Mouse (Mus musculus) left cerebral cortex, postnatal 36 days (tissue): ENCODE measurements around the gene Ablim1. TPM values are rescaled to one million over a fixed set of nuclear protein-coding genes. Genes with fewer than 3 reads are reported as not detected.

Experiments
- DNase-seq, 2 experiments: peaks; one replicate each; pipeline ENCODE4 v3.0.0; 2021 to 2022; ENCODE audit warnings: low spot score in 2 of 2, mixed read lengths in 1 of 2
- intact Hi-C: fragments of 180-260 bp; cut with DNase I; formaldehyde crosslinking; loops from one replicate; pipeline ENCODE4 v1.15.1; 2025
- total RNA-seq, 2 experiments: library from RNA; stranded (reverse); gene quantifications; 2 replicates each; pipeline ENCODE4 v1.2.3; 2021

Ablim1 gene
- total RNA-seq, 2 experiments from 2014 or later = 98.4 to 129 TPM

DNA sequence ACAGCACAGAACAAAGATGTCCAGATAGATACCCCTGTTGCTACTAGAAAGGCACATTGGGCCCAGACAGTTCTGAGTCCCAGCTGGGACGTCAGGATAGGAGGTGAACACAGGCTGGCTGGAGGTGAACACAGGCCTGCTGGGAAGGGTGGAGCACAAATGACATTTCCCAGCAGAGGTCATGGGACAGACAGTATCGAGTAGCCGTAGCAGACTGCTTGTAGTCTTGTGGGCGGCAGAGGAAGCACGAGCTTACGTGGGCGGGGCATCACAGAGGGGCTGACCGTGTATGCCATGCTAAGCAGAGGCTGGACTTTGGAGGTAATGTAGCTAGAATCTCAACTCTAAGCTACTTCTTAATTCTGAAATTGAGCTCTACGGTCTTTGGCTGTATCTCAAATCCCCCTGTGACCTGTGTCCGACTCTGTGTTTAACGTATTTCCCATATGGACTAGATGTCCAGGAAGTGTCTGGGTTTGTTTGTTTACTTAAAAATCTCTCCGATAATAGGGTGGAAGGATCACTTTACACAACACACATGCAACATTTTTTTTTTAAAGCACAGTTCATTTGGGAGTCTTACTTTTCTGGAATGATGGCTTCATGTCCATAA is 114.1 kb downstream of the Ablim1 start:
- intact Hi-C loops = no loop called here

GRCm38 (mm10) chr19:57199361-57199760 is 115.4 kb downstream of the Ablim1 start:
- intact Hi-C loops = loop anchor here (5.0 kb wide), 2 partner anchors 37 to 38 kb away; no protein-coding TSS in a partner anchor
- no peak for DNase-seq

More for the DNA sequence above, 114.1 kb downstream of the Ablim1 start:
- DNase-seq = no peak

DNA sequence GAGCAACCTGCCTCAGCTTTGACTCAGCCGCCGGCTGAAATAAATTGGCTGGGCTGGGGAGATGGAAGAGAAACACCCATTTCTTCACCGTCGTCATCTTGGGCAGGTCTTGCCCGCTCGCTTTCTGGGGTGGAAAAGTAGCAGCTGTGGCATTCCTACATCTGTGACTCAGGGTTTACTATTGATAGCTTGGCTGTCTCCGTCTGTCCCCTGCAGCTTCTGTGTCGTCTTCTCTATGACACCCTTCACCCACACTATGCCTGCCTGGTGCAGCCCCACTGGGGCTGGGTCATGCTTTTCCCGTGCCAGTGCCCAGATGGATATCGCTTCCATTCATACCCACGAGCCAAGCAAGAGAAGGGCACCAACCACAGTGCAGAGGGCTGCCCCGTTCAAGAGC is 116.2 kb downstream of the Ablim1 start:
- intact Hi-C loops = loop anchor here (5.0 kb wide), 2 partner anchors 36 to 39 kb away; no protein-coding TSS in a partner anchor
- peak in 1 of 2 experiments; percentile 42 for DNase-seq

DNA sequence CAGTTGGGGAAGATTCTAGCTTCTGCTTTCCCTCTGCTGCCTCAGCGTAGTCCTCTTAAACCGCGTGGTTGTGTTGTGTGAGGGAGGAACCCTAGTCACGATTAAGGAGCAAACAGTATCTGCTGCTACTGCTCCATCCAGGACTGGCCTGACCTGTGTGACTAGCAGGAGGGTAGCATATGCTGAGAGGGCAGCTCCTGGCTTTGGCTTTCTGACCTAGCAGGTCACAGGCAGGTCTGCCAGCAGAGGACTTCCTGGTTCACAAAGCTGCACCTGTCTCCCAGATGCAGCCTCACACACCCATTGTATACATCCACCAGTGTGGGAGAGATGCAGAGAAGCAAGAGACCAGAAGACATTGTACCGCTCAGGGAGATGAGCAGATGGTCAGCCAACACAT is 116.7 kb downstream of the Ablim1 start:
- intact Hi-C loops = loop anchor here (5.0 kb wide), 2 partner anchors 36 to 39 kb away; no protein-coding TSS in a partner anchor
- DNase-seq = peak; percentile 29 to 52

GRCm38 (mm10) chr19:57197043-57197817 is 117.5 kb downstream of the Ablim1 start:
- intact Hi-C loops = loop anchor here (5.0 kb wide), 2 partner anchors 35 to 40 kb away; no protein-coding TSS in a partner anchor
- DNase-seq = peak; percentile 61 to 66

GRCm38 (mm10) chr19:57196616-57197015 is 118.1 kb downstream of the Ablim1 start:
- intact Hi-C loops = loop anchor here (5.0 kb wide), 2 partner anchors 34 to 41 kb away; no protein-coding TSS in a partner anchor

DNA sequence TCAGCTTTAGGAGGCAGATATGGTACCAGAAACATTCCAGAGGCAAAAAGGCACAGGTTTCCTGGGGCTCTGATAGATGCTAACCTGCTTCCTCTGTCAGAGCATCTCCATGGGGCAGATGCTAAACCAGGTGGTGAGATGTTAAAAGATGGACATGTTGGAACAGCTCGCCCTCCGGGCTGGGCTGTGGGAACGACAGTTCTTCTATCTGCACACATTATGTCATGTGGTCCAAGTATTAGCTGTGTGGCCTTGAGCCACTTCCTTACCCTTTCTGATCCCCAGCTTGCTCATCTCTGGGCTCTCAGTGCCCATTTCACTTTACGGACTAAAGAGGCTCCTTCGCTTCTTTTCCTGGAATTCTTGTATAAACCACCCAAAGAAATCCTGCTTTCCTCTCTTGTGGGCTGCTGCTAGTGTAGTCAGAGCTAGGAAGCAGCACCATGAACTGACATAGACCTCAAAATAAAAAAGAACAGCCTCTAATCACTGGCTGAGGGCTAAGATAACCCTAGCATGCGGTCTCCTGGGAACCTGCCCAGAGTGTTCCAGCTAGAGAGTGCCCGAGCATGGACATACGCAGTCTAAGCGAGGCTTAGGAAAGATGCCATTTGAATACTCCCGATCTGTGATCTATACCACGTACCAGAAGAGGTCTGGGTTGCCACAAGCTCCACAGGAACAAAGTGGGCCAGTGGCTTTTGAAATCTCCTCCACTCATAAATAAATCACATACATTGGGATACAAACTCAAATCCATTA is 119.4 kb downstream of the Ablim1 start:
- no peak for DNase-seq
- intact Hi-C loops = loop anchor here (5.0 kb wide), 2 partner anchors 33 to 42 kb away; no protein-coding TSS in a partner anchor

More at GRCm38 (mm10) chr19:57196616-57197015, 118.1 kb downstream of the Ablim1 start:
- DNase-seq = no peak

DNA sequence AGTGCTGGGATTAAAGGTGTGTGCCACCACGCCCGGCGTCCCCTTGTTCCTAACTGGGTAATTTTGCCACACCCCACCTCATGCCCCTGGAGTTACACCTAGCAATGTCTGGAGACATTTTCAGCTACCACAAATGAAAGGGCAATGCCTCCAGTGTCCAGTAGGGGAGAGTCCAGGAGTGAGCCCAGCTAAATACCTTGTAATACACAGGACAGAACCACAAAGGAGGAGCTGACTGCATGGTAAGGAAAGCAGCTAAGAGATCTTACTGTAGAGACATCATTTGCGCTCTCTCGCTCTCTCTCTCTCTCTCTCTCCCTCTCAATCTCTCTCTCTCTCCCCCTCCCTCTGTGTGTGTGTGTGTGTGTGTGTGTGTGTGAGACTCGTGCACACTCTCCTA is 120.8 kb downstream of the Ablim1 start:
- no peak for DNase-seq
- intact Hi-C loops = no loop called here

DNA sequence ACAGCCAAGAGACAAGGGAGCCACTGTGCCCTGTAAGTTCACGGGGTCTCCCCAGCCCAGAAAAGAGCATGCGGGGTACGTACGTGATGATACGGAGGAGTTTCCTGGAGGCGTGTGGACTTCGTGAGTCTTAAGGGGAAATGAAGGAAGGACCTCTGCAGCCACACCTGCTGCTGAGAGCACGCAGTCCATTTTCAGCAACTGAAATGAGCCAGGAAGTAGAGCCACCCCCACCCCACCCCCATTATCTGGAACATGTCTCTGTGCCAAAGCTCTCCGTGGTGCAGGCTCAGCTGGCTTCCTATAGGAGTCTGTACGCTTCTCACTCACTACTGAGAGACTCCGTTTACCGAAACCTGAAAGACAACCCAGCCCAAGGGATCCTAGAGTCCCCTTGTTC is 121.3 kb downstream of the Ablim1 start:
- intact Hi-C loops = no loop called here
- no peak for DNase-seq

DNA sequence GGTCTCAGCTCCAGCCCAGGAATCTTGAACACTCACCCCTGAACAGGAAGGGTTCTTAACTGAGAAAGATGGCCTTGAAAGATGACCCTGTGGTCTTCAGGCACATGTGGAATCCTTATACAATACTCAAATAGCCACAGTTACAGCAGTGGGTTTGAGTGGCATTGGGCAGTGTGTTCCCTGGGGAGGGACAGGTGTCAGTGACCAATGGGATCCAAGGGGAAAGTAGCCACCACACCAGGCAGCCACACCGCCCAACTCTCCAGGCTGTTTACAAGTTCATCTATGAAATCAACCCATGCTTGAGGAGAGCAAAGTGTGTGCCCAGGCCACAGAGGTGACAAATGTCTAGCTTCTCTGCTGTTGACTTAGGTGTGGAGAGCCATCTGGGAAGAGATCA is 123.6 kb downstream of the Ablim1 start:
- intact Hi-C loops = no loop called here
- no peak for DNase-seq

DNA sequence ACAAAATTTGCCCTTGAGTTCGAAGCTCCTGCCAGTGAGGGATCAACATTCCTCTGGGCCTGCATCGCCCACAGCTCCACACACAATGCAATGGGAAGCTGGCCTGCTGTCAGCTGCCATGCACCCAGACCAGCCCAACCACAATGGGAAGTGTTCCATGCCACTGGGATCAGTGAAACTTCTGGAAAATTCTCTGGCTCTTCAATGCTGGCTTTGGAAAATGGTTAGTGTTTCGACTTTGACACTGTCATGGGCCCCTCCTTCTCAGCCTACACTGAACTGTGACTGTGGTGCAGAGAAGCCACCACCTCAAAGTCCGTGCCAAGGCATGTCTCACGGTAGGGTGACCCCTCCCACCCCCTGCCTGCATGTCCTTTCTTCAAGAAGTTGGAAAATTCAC is 125.3 kb downstream of the Ablim1 start:
- intact Hi-C loops = no loop called here

DNA sequence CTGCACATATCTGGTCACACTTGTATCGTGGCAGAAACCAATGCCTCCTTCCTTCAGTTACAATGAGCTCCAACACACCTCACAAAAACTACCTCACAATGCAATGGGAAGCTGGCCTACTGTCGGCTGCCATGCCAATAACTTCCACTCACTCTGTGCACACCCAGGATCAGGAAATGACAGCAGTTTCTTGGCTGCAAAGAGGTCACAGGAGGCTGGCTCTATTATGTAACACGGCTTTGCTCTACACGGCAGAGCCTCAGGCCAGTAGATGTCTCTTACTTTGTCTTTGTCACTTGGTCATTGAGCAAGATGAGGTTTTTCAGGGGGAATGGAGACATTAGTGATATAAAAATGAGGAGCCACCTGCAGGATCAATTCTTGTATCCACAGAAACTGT is 126.2 kb downstream of the Ablim1 start:
- intact Hi-C loops = no loop called here

More for the DNA sequence above, 125.3 kb downstream of the Ablim1 start:
- no peak for DNase-seq

GRCm38 (mm10) chr19:57185021-57185420 is 129.7 kb downstream of the Ablim1 start:
- intact Hi-C loops = no loop called here
- DNase-seq = no peak

More for the DNA sequence above, 126.2 kb downstream of the Ablim1 start:
- no peak for DNase-seq

DNA sequence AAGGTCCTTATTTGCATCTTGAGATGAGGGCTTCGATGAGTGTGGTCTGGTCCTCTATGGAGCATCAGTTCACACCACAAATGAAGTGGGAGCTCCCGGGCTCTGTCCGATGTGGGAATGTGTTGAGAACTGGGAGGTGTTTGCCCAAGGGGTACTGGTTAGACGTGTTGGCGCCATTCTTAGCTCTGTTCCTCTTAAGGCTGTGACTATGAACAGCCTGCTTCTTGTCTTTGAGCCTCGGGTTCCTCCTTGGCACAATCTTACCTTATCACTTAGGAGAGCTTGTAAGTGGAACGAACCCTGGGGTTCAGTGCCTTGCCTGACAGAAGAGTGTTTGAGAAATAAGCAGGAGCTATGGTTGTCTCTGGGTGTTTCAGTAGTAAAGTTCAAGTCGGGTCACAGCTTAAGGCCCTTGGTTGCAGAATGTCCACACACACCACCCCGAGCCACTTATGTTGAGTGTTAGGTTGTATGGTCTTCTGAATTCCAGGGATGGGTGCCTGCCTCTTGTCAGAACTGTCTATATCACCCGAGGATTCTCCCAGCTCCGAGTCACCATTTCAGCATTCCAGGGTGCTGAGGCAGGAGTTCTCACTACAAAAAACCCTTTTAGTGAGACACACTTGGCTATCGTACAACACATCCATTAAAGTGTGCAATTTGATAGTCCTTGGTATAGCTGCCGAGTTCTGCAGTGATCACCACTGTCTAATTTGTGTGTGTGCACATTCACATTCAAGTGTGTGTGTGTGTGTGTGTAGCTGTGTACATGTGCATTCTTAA is 131.6 kb downstream of the Ablim1 start:
- intact Hi-C loops = no loop called here
- DNase-seq = no peak

DNA sequence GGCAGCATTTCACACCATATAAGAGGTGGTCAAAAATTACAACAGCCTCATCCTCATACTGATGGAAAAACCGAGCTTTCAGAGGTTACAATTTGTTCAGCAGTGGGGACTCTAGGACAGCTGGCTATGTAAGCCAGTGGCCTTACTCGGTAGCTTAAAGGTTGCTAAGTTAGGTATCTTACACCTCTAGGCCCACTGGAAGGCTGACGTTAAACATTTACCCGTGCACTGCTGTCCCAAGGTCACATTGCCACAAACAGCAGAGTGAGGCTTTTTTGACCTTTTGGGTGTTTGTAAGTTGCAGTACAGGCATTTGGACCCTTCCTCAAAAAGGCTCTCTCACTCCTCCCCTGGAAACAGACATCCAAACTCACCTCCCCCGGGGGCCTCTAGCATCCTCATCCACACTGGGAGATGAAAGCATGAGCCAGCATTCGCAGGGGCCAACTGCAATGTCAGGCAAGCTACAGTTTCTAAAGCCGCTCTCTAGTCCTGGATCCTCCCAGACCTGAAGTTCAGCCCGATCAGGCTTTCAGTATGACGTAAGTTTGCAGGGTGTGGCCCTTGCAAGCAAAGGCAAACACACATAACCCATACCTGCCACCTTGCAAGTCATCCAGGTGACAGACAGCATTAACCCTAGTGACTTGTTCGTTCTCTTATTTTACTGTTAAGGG is 132.7 kb downstream of the Ablim1 start:
- no peak for DNase-seq
- intact Hi-C loops = no loop called here

DNA sequence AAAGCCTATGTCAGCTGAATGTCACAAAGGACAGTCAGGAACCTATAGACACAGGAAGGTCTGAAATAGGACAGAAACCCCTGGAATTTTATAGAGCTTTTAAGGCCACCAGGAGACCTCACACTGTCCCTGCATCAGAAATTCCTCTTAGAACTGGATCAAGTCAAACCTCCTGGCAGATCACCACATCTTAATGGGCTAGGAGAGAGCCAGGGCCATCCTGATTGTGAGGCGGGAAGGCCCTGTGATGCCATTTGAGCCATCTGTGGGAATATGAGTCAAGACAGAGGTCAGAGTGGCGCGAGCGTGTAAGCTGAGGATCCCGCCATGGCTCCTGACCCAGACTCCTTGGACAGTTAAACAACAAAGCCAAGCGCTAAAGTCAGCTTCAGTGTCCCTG is 133.4 kb downstream of the Ablim1 start:
- intact Hi-C loops = no loop called here
- no peak for DNase-seq

- intact Hi-C loops = no loop called here
Measured at GRCm38 (mm10) chr19:57180908-57181307, 133.8 kb downstream of the Ablim1 start.

DNA sequence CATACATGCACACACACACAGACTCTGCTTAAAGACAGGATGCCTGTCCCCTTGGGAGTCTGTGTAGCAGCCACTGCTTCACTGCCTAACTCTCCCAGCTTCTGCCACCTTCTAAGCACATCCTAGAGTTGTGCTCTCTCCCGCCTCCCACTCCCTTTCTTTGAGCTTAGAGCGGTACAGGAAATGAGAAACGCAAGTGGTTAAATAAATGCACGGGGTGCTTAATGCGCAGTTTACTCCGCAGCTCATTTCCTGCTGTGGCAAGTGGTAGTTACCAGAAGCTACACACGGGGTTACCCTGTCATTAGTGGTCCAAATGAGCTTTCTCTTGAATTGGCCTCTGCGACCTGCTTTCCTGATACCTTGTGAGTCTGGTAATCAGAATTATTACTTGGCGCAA is 134.4 kb downstream of the Ablim1 start:
- intact Hi-C loops = no loop called here
- no peak for DNase-seq

More at GRCm38 (mm10) chr19:57180908-57181307, 133.8 kb downstream of the Ablim1 start:
- DNase-seq = no peak

- intact Hi-C loops = no loop called here
- no peak for DNase-seq
Measured at GRCm38 (mm10) chr19:57179269-57179668, 135.4 kb downstream of the Ablim1 start.
